Mouse (Mus musculus) adrenal gland, adult 2 months (tissue): ENCODE results near the gene Ago3. TPM values are rescaled to one million over a fixed set of nuclear protein-coding genes. Genes with fewer than 3 reads are reported as not detected.

ENCODE experiments used
- polyA plus RNA-seq: library from polyadenylated mRNA; depleted of rRNA; stranded (reverse); fragments of >200 nt; gene quantifications from 2 replicates; pipeline ENCODE4 v1.2.3, GENCODE M21; 2012; rRNA removed
- total RNA-seq, 2 experiments: library from RNA; stranded (reverse); gene quantifications; 2 replicates each; pipeline ENCODE4 v1.2.3; 2021

The Ago3 gene
- total and polyA plus RNA-seq, 3 experiments = 15.8 to 22.5 (median 19.7) TPM

Other genes with a start within 250 kb of the Ago3 start
- gene Thrap3, start 226.8 kb downstream of the Ago3 start, total RNA-seq = 100 to 1,000 TPM; 169 to 173 TPM
- gene Thrap3, start 226.8 kb downstream of the Ago3 start, polyA plus RNA-seq = 29.1 and 36.8 TPM in 2 replicates
- 10 to 100 TPM; 55.4 to 68.7 TPM for gene Map7d1, start 173.2 kb downstream of the Ago3 start, total RNA-seq
- 98.3 and 98.7 TPM in 2 replicates for gene Map7d1, start 173.2 kb downstream of the Ago3 start, polyA plus RNA-seq
- 100 to 1,000 TPM in 1 of 2 experiments, 10 to 100 TPM in 1; 85.8 to 103 TPM for gene Trappc3, start 167.2 kb downstream of the Ago3 start, total RNA-seq
- 16.2 and 16.5 TPM in 2 replicates for gene Trappc3, start 167.2 kb downstream of the Ago3 start, polyA plus RNA-seq
- gene Col8a2, start 142.8 kb downstream of the Ago3 start, total RNA-seq = 1 to 10 TPM; 1.4 to 6.1 TPM
- gene Col8a2, start 142.8 kb downstream of the Ago3 start, polyA plus RNA-seq = 1.9 TPM in 2 replicates
- 10 to 100 TPM; 26.2 to 34.9 TPM for gene Adprhl2, start 107.9 kb downstream of the Ago3 start, total RNA-seq
- 45.8 and 46.5 TPM in 2 replicates for gene Adprhl2, start 107.9 kb downstream of the Ago3 start, polyA plus RNA-seq
- 1 to 10 TPM; 3.2 to 3.3 TPM for gene Tekt2, start 103.9 kb downstream of the Ago3 start, total RNA-seq
- gene Tekt2, start 103.9 kb downstream of the Ago3 start, polyA plus RNA-seq = 2.9 and 4.8 TPM in 2 replicates
- 10 to 100 TPM; 28.1 to 36.6 TPM for gene Ago1, start 39.0 kb upstream of the Ago3 start, total RNA-seq
- gene Ago1, start 39.0 kb upstream of the Ago3 start, polyA plus RNA-seq = 10.6 and 17.2 TPM in 2 replicates
- gene Ago4, start 103.9 kb upstream of the Ago3 start, total RNA-seq = 1 to 10 TPM; 4.8 to 5.4 TPM
- 1.0 and 1.2 TPM in 2 replicates for gene Ago4, start 103.9 kb upstream of the Ago3 start, polyA plus RNA-seq
- under 1 TPM; 0.66 to 0.97 TPM for gene Clspn, start 127.4 kb upstream of the Ago3 start, total RNA-seq
- gene Clspn, start 127.4 kb upstream of the Ago3 start, polyA plus RNA-seq = 0.11 and 0.19 TPM in 2 replicates
- gene 5730409E04Rik, start 180.3 kb upstream of the Ago3 start, total RNA-seq = 10 to 100 TPM in 1 of 2 experiments, 1 to 10 TPM in 1; 8.1 to 19.0 TPM
- gene 5730409E04Rik, start 180.3 kb upstream of the Ago3 start, polyA plus RNA-seq = 19.3 and 20.7 TPM in 2 replicates
- 100 to 1,000 TPM; 159 to 189 TPM for gene Psmb2, start 248.1 kb upstream of the Ago3 start, total RNA-seq
- gene Psmb2, start 248.1 kb upstream of the Ago3 start, polyA plus RNA-seq = 133 and 175 TPM in 2 replicates